Mouse (Mus musculus): ENCODE data around the gene Gm867. TPM values are rescaled to one million over a fixed set of nuclear protein-coding genes. Genes with fewer than 3 reads are reported as not detected.

Gene Gm867
- total and polyA plus RNA-seq, 3 experiments = 0.08 to 1.6 TPM; not detected in 1

- Histone ChIP-seq H3K4me1 (ENCODE audit: control insufficient read depth in 1 of 2, insufficient read depth in 2 of 2, low read length in 2 of 2) (peaks cover 8 to 11% of the 10 kb centered on the region in 2 experiments), H3K9ac (ENCODE audit: control insufficient read depth, low read depth, low read length, poor library complexity, severe bottlenecking) (peak within 1 kb of the TSS; percentile 79), H3K4me3 (ENCODE audit: control insufficient read depth in 1 of 2, insufficient read depth in 1 of 2, low read depth in 2 of 2, low read length in 2 of 2) (peak within 1 kb of the TSS; percentile 62 to 73), H3K79me2 (ENCODE audit: control insufficient read depth, insufficient read depth, low read length, poor library complexity) (peaks cover 9% of the 10 kb centered on the region), H3K27ac (ENCODE audit: control insufficient read depth, low read depth, low read length) (no peak within 1 kb of the TSS), H3K27me3 (ENCODE audit: control insufficient read depth in 1 of 2, insufficient read depth in 2 of 2, low read length in 2 of 2) (no peaks in the 10 kb centered on the region; a peak in 1 of 4 replicates), H3K36me3 (ENCODE audit: control insufficient read depth in 1 of 2, insufficient read depth in 2 of 2, low read length in 2 of 2) (peaks cover 0 to 11% of the 10 kb centered on the region in 2 experiments; a peak in 2 of 4 replicates), H3K9me3 (replicated peaks; ENCODE audit: insufficient read depth, low read length) (no peaks in the 10 kb centered on the region)
- TF ChIP-seq NELFE (IDR thresholded peaks at IDR 0.05; ENCODE audit: low read depth, low read length) = no peak
- TF ChIP-seq TBP (IDR thresholded peaks at IDR 0.05; ENCODE audit: low read depth, low read length) = no peak
- TF ChIP-seq ETS1 (IDR thresholded peaks at IDR 0.05; ENCODE audit: low read depth, low read length) = no peak
- no peak for TF ChIP-seq JUND (IDR thresholded peaks at IDR 0.05; ENCODE audit: low read depth, low read length)
- no peak for TF ChIP-seq NRF1 (IDR thresholded peaks at IDR 0.05; ENCODE audit: insufficient read depth, low read depth, low read length, poor library complexity, severe bottlenecking)
- no peak for TF ChIP-seq SIN3A (IDR thresholded peaks at IDR 0.05; ENCODE audit: low read length)
- TF ChIP-seq GABPA (IDR thresholded peaks at IDR 0.05; ENCODE audit: low read depth, low read length) = no peak
- no peak for TF ChIP-seq MYC (IDR thresholded peaks at IDR 0.05; ENCODE audit: low read depth, low read length)
- TF ChIP-seq CTCF (IDR thresholded peaks at IDR 0.05 in 2 of 3, conservative IDR thresholded peaks at IDR 0.05 in 1 of 3; ENCODE audit: control insufficient read depth in 1 of 3, insufficient read depth in 1 of 3, low read depth in 2 of 3, low read length in 3 of 3, poor library complexity in 1 of 3, severe bottlenecking in 1 of 3) = no peak
- TF ChIP-seq ZNF384 (IDR thresholded peaks at IDR 0.05; ENCODE audit: low read depth, low read length) = no peak
- no peak for TF ChIP-seq MAFK (IDR thresholded peaks at IDR 0.05; ENCODE audit: borderline replicate concordance, low read depth, low read length)
- no peak for TF ChIP-seq MAX (IDR thresholded peaks at IDR 0.05; ENCODE audit: low read length)
- TF ChIP-seq MAZ (IDR thresholded peaks at IDR 0.05; ENCODE audit: low read depth, low read length) = no peak
- no peak for DNase-seq (ENCODE audit: low read depth, low spot score)
Measured at GRCm38 (mm10) chr10:75932891-75933290, 7.6 kb downstream of the Gm867 start, which contains the start of gene Chchd10. Gene Chchd10, plus strand, starts transcription at chr10:75933130.

GRCm38 (mm10) chr10:75932081-75932678, 8.3 kb downstream of the Gm867 start:
- peak; percentile 57 for DNase-seq (ENCODE audit: low read depth, low spot score)
- no peaks in the 10 kb centered on the region for H3K9me3 ChIP-seq (replicated peaks; ENCODE audit: insufficient read depth, low read length)
- peak overlapping the region; percentile 79 for H3K9ac ChIP-seq (ENCODE audit: control insufficient read depth, low read depth, low read length, poor library complexity, severe bottlenecking)
- no peaks in the 10 kb centered on the region; a peak in 1 of 4 replicates for H3K27me3 ChIP-seq (ENCODE audit: control insufficient read depth in 1 of 2, insufficient read depth in 2 of 2, low read length in 2 of 2)
- H3K79me2 ChIP-seq (ENCODE audit: control insufficient read depth, insufficient read depth, low read length, poor library complexity) = peaks cover 9% of the 10 kb centered on the region
- H3K27ac ChIP-seq (ENCODE audit: control insufficient read depth, low read depth, low read length) = no peak overlapping the region
- peaks cover 4 to 5% of the 10 kb centered on the region in 2 experiments for H3K4me1 ChIP-seq (ENCODE audit: control insufficient read depth in 1 of 2, insufficient read depth in 2 of 2, low read length in 2 of 2)
- TF ChIP-seq GATA1 (IDR thresholded peaks at IDR 0.05; ENCODE audit: low read depth, low read length) = no peak
- peak; percentile 32 to 35; a peak in 1 of 4 replicates for TF ChIP-seq POLR2A (IDR thresholded peaks at IDR 0.05; ENCODE audit: control insufficient read depth in 1 of 2, insufficient read depth in 1 of 2, low read depth in 1 of 2, low read length in 2 of 2, poor library complexity in 1 of 2)
- no peak for TF ChIP-seq SMC3 (IDR thresholded peaks at IDR 0.05; ENCODE audit: low read depth, low read length)
- TF ChIP-seq TCF12 (IDR thresholded peaks at IDR 0.05; ENCODE audit: low read depth, low read length) = 0 out of 2 replicates have a peak, but pooled peaks have one; percentile 14
- 0 out of 2 replicates have a peak, but pooled peaks have one; percentile 24 for TF ChIP-seq HCFC1 (IDR thresholded peaks at IDR 0.05; ENCODE audit: low read depth, low read length)
- peak; percentile 35 for TF ChIP-seq NELFE (IDR thresholded peaks at IDR 0.05; ENCODE audit: low read depth, low read length)
- peak overlapping the region; percentile 62 to 73 for H3K4me3 ChIP-seq (ENCODE audit: control insufficient read depth in 1 of 2, insufficient read depth in 1 of 2, low read depth in 2 of 2, low read length in 2 of 2)
- peaks cover 0 to 6% of the 10 kb centered on the region in 2 experiments; a peak in 2 of 4 replicates for H3K36me3 ChIP-seq (ENCODE audit: control insufficient read depth in 1 of 2, insufficient read depth in 2 of 2, low read length in 2 of 2)

Data from MEL (cell line).